Mouse (Mus musculus): ENCODE results near the gene Dync1li1. TPM values are rescaled to one million over a fixed set of nuclear protein-coding genes. Genes with fewer than 3 reads are reported as not detected.

The Dync1li1 gene
- polyA plus RNA-seq, 1 experiment from 2014 or later: 107 TPM

DNA sequence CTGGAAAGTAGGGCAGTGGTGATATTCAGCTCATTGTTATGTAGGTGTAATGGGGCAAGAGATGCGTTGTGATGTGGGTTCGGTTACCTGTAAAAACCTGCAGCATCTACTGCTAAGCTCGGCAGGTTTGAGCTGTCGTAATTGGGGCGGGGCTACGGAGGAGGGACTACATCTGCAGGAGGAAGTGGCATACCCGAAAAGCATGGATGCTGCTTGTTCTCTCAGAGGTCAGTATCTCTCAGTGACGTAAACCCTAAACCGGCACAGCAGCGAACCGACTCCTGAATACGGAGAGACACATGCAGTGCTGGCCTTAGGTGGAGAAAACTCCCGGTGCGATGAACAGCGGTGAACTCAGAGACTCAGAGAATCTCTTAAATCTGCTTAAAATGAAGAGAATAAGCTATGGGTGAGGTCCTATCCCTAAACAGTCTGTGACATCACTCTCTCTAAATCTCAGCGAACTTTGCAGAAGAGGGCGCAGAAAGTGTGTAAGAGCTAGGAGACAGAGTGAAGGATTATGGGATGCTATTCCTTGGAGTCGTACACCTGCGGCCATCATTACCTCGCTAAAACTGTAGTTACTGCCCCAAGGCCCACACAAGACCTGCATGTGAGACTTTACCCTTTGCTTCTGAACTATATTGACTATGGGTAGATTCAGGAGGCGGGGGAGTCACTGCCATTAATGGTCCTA is 37.5 kb upstream of the Dync1li1 start:
- DNase-seq (ENCODE audit: low spot score) (no peak), ATAC-seq (ENCODE audit: low FRiP score) (no peak)
- 65% methylated on average over 21 of the region's 21 CpGs for WGBS
- H3K9me3 ChIP-seq (ENCODE audit: control insufficient read depth, low read length): no peaks in the 10 kb centered on the region
- no peaks in the 10 kb centered on the region for H3K27me3 ChIP-seq (ENCODE audit: control insufficient read depth, insufficient read depth, low read length)
- no peak overlapping the region for H3K9ac ChIP-seq
- H3K36me3 ChIP-seq (replicated peaks; ENCODE audit: control insufficient read depth, insufficient read depth): no peaks in the 10 kb centered on the region
- no peak overlapping the region for H3K4me3 ChIP-seq (replicated peaks; ENCODE audit: low read length)
- no peak overlapping the region for H3K4me2 ChIP-seq (replicated peaks)
- no peak overlapping the region for H3K27ac ChIP-seq
- no peaks in the 10 kb centered on the region for H3K4me1 ChIP-seq (replicated peaks; ENCODE audit: control insufficient read depth, insufficient read depth, low read length)

DNA sequence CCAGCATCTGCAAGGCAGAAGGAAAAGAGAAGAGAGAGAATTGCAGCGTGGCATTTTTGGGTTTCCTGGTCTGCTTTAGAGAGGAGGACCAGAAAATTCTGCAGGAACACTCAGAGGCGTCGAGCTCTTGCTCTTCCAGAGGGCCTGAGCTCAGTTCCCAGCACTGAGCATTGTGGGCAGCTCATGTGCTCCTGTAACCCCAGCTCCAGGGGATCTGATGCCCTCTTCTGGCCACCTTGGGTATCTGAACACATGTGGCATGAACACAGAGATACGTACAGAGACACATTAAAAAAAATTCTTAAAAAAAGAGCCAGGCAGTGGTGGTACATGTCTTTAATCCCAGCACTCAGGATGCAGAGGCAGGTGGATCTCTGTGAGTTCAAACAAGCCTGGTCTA is 33.2 kb upstream of the Dync1li1 start:
- no peak overlapping the region for H3K4me3 ChIP-seq (replicated peaks; ENCODE audit: low read length)
- H3K36me3 ChIP-seq (replicated peaks; ENCODE audit: control insufficient read depth, insufficient read depth): no peaks in the 10 kb centered on the region
- DNase-seq (ENCODE audit: low spot score) (no peak), ATAC-seq (ENCODE audit: low FRiP score) (no peak)
- WGBS: 93% methylated on average over 4 of the region's 4 CpGs
- H3K9ac ChIP-seq: no peak overlapping the region
- H3K4me1 ChIP-seq (replicated peaks; ENCODE audit: control insufficient read depth, insufficient read depth, low read length): no peaks in the 10 kb centered on the region
- no peak overlapping the region for H3K27ac ChIP-seq
- H3K9me3 ChIP-seq (ENCODE audit: control insufficient read depth, low read length): no peaks in the 10 kb centered on the region
- no peak overlapping the region for H3K4me2 ChIP-seq (replicated peaks)
- no peaks in the 10 kb centered on the region for H3K27me3 ChIP-seq (ENCODE audit: control insufficient read depth, insufficient read depth, low read length)

- Histone ChIP-seq H3K27me3 (ENCODE audit: control insufficient read depth, insufficient read depth, low read length) (no peaks in the 10 kb centered on the region), H3K9me3 (ENCODE audit: control insufficient read depth, low read length) (no peaks in the 10 kb centered on the region), H3K4me3 (replicated peaks; ENCODE audit: low read length) (no peak overlapping the region), H3K36me3 (replicated peaks; ENCODE audit: control insufficient read depth, insufficient read depth) (no peaks in the 10 kb centered on the region), H3K9ac (no peak overlapping the region), H3K27ac (no peak overlapping the region), H3K4me1 (replicated peaks; ENCODE audit: control insufficient read depth, insufficient read depth, low read length) (no peaks in the 10 kb centered on the region; the same call in none of the 2 replicates), H3K4me2 (replicated peaks) (no peak overlapping the region)
- ATAC-seq (ENCODE audit: low FRiP score) (no peak), DNase-seq (ENCODE audit: low spot score) (no peak)
- 92% methylated on average over 3 of the region's 3 CpGs for WGBS
Measured at GRCm38 (mm10) chr9:114656701-114657100, 31.9 kb upstream of the Dync1li1 start.

DNA sequence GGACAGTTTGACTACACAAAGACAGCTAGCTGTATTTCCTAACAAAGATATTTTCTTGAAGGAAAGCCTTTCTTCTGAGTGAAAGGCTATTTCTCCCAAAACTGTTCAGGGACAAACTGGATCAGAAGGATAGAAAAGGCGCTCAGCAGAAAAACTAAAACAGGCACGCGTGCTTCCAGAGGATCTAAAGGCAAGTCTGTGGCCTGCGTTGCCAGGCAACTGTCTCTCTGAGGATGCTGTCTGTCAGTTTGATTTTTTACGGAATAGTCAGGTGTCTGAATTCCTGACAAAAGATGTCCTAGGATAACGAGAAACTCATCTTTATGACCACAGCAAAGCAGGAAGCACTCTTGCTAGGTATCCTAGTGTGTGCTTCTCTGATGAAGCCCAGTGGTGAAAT is 28.1 kb upstream of the Dync1li1 start:
- DNase-seq (ENCODE audit: low spot score): no peak
- Histone ChIP-seq H3K4me3 (replicated peaks; ENCODE audit: low read length) (no peak overlapping the region), H3K4me1 (replicated peaks; ENCODE audit: control insufficient read depth, insufficient read depth, low read length) (no peaks in the 10 kb centered on the region; the same call in none of the 2 replicates), H3K9ac (no peak overlapping the region), H3K9me3 (ENCODE audit: control insufficient read depth, low read length) (no peaks in the 10 kb centered on the region), H3K4me2 (replicated peaks) (no peak overlapping the region), H3K36me3 (replicated peaks; ENCODE audit: control insufficient read depth, insufficient read depth) (no peaks in the 10 kb centered on the region), H3K27me3 (ENCODE audit: control insufficient read depth, insufficient read depth, low read length) (no peaks in the 10 kb centered on the region), H3K27ac (peak overlapping the region; percentile 66)
- no peak for ATAC-seq (ENCODE audit: low FRiP score)
- 64% methylated on average over 6 of the region's 6 CpGs for WGBS

DNA sequence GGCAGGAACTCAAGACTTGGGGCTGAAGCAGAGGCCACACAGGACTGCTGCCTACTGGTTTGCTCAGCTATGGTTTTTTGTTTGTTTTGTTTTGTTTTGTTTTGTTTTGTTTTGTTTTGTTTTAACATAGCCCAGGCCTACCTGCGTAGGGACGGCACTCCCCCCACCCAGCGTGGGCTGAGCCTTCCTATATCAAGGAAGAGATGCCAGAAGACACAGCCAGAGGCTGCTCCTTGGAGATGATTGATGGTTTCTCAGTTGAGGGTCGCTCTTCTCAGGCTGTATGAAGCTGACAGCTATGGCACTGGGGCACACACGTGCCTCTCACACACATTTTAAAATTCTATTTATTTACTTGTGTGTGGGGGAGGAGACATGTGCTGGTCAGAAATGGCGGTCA is 27.6 kb upstream of the Dync1li1 start:
- H3K9me3 ChIP-seq (ENCODE audit: control insufficient read depth, low read length): no peaks in the 10 kb centered on the region
- no peaks in the 10 kb centered on the region for H3K27me3 ChIP-seq (ENCODE audit: control insufficient read depth, insufficient read depth, low read length)
- WGBS: 60% methylated on average over 6 of the region's 6 CpGs
- peak overlapping the region; percentile 66; the same call in 1 of the 2 replicates for H3K27ac ChIP-seq
- H3K4me3 ChIP-seq (replicated peaks; ENCODE audit: low read length): no peak overlapping the region
- no peak overlapping the region for H3K4me2 ChIP-seq (replicated peaks)
- ATAC-seq (ENCODE audit: low FRiP score) (no peak), DNase-seq (ENCODE audit: low spot score) (no peak)
- H3K36me3 ChIP-seq (replicated peaks; ENCODE audit: control insufficient read depth, insufficient read depth): no peaks in the 10 kb centered on the region
- no peak overlapping the region for H3K9ac ChIP-seq
- no peaks in the 10 kb centered on the region; the same call in none of the 2 replicates for H3K4me1 ChIP-seq (replicated peaks; ENCODE audit: control insufficient read depth, insufficient read depth, low read length)

- H3K27ac ChIP-seq: no peak overlapping the region
- no peaks in the 10 kb centered on the region for H3K36me3 ChIP-seq (replicated peaks; ENCODE audit: control insufficient read depth, insufficient read depth)
- H3K4me3 ChIP-seq (replicated peaks; ENCODE audit: low read length): no peak overlapping the region
- no peak overlapping the region for H3K9ac ChIP-seq
- 59% methylated on average over 7 of the region's 7 CpGs for whole genome bisulfite sequencing
- no peaks in the 10 kb centered on the region; the same call in none of the 2 replicates for H3K4me1 ChIP-seq (replicated peaks; ENCODE audit: control insufficient read depth, insufficient read depth, low read length)
- no peaks in the 10 kb centered on the region for H3K9me3 ChIP-seq (ENCODE audit: control insufficient read depth, low read length)
- DNase-seq (ENCODE audit: low spot score) (no peak), ATAC-seq (ENCODE audit: low FRiP score) (no peak)
- H3K4me2 ChIP-seq (replicated peaks): no peak overlapping the region
- no peaks in the 10 kb centered on the region for H3K27me3 ChIP-seq (ENCODE audit: control insufficient read depth, insufficient read depth, low read length)
Measured at GRCm38 (mm10) chr9:114661991-114662390, 26.6 kb upstream of the Dync1li1 start.

- WGBS: 89% methylated on average over 11 of the region's 11 CpGs
- DNase-seq (ENCODE audit: low spot score) (no peak), ATAC-seq (ENCODE audit: low FRiP score) (no peak)
- Histone ChIP-seq H3K27ac (no peak overlapping the region), H3K4me3 (replicated peaks; ENCODE audit: low read length) (no peak overlapping the region), H3K4me1 (replicated peaks; ENCODE audit: control insufficient read depth, insufficient read depth, low read length) (no peaks in the 10 kb centered on the region; the same call in none of the 2 replicates), H3K27me3 (ENCODE audit: control insufficient read depth, insufficient read depth, low read length) (no peaks in the 10 kb centered on the region), H3K4me2 (replicated peaks) (no peak overlapping the region), H3K9ac (no peak overlapping the region), H3K9me3 (ENCODE audit: control insufficient read depth, low read length) (no peaks in the 10 kb centered on the region), H3K36me3 (replicated peaks; ENCODE audit: control insufficient read depth, insufficient read depth) (no peaks in the 10 kb centered on the region)
Measured at GRCm38 (mm10) chr9:114663782-114664181, 24.8 kb upstream of the Dync1li1 start.

DNA sequence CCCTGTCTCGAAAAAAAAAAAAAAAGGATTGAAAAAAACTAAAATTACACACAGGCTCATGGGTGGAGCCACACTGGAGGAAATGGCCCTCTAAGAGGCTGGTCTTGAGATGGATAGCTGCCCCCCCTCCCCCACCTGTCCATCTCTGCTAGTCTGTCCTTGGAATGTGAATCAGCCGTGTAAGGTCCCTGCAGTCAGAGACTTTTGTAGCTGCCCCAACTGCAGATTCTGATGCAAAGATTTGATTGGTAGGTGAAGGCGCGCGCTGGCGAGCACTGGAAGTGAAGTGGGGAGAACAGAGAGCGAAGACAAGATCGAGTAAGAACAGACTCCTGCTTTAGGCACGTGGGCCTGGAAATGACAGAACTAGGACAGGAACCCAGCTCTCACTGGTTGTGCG is 21.7 kb upstream of the Dync1li1 start:
- H3K27me3 ChIP-seq (ENCODE audit: control insufficient read depth, insufficient read depth, low read length): no peaks in the 10 kb centered on the region
- no peak overlapping the region for H3K4me2 ChIP-seq (replicated peaks)
- DNase-seq (ENCODE audit: low spot score) (no peak), ATAC-seq (ENCODE audit: low FRiP score) (no peak)
- H3K9ac ChIP-seq: no peak overlapping the region
- 88% methylated on average over 10 of the region's 10 CpGs for WGBS
- H3K27ac ChIP-seq: no peak overlapping the region
- no peak overlapping the region for H3K4me3 ChIP-seq (replicated peaks; ENCODE audit: low read length)
- no peaks in the 10 kb centered on the region for H3K36me3 ChIP-seq (replicated peaks; ENCODE audit: control insufficient read depth, insufficient read depth)
- no peaks in the 10 kb centered on the region for H3K4me1 ChIP-seq (replicated peaks; ENCODE audit: control insufficient read depth, insufficient read depth, low read length)
- H3K9me3 ChIP-seq (ENCODE audit: control insufficient read depth, low read length): no peaks in the 10 kb centered on the region

DNA sequence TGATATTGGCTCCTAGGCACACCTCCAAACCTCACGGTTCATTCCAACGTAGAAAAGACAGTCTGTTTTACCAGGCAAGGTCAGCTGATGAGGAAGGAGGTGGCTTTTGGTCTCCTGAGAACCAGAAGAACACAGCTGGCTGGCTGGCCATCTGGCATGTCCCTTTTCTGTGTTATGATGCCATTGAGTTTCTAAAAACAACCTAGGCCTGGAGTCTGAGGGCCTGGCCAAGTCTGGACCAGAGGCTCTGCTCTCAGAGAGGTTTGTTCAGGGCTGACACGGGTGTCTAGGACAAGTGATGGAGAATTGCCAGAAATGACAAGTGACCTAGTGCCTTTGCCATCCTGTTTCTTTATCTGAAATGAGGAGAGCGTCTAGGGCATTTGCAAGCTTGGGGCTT is 20.5 kb upstream of the Dync1li1 start:
- 86% methylated on average over 4 of the region's 4 CpGs for WGBS
- no peak overlapping the region for H3K9ac ChIP-seq
- no peaks in the 10 kb centered on the region for H3K9me3 ChIP-seq (ENCODE audit: control insufficient read depth, low read length)
- no peaks in the 10 kb centered on the region for H3K36me3 ChIP-seq (replicated peaks; ENCODE audit: control insufficient read depth, insufficient read depth)
- H3K27me3 ChIP-seq (ENCODE audit: control insufficient read depth, insufficient read depth, low read length): no peaks in the 10 kb centered on the region
- H3K4me2 ChIP-seq (replicated peaks): no peak overlapping the region
- no peak overlapping the region for H3K27ac ChIP-seq
- 0 out of 2 replicates have a peak, but pooled peaks cover under 1% of the 10 kb centered on the region for H3K4me1 ChIP-seq (replicated peaks; ENCODE audit: control insufficient read depth, insufficient read depth, low read length)
- ATAC-seq (ENCODE audit: low FRiP score) (no peak), DNase-seq (ENCODE audit: low spot score) (no peak)
- no peak overlapping the region for H3K4me3 ChIP-seq (replicated peaks; ENCODE audit: low read length)

DNA sequence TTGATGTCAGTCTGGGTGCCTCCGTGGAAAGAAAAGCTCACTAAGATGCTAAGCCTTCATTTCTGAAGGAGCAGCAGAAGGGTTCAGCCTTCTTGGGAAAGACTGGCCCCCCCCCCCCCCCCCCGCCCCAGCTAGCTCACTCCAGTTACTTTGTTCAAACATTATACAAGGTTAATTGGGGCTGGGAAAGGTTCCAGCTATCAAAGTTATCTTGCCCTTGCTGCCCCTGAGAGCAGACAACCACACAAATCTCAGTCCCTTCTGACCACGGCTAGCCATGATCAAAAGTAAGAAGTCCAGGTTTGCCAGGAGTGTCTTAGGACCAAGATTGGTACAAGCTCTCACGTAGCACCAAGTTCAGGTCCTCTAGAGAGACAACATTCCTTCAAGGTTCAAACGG is 19.6 kb upstream of the Dync1li1 start:
- Histone ChIP-seq H3K4me2 (replicated peaks) (no peak overlapping the region), H3K27ac (no peak overlapping the region), H3K4me3 (replicated peaks; ENCODE audit: low read length) (no peak overlapping the region), H3K9ac (no peak overlapping the region), H3K9me3 (ENCODE audit: control insufficient read depth, low read length) (no peaks in the 10 kb centered on the region), H3K27me3 (ENCODE audit: control insufficient read depth, insufficient read depth, low read length) (no peaks in the 10 kb centered on the region), H3K4me1 (replicated peaks; ENCODE audit: control insufficient read depth, insufficient read depth, low read length) (peaks cover 7% of the 10 kb centered on the region; the same call in 1 of the 2 replicates), H3K36me3 (replicated peaks; ENCODE audit: control insufficient read depth, insufficient read depth) (no peaks in the 10 kb centered on the region)
- DNase-seq (ENCODE audit: low spot score) (no peak), ATAC-seq (ENCODE audit: low FRiP score) (no peak)
- WGBS: 88% methylated on average over 4 of the region's 5 CpGs

Measured in hindbrain, embryonic 14.5 days (tissue).